Mouse (Mus musculus) right cerebral cortex, adult 18-20 months (tissue): ENCODE data around the gene Slfn9.
"Not testable (repeated sequence)": the region's sequence is repeated elsewhere in the genome, so short reads cannot be mapped to it uniquely, and the experiment has no call there.

Source experiments
- DNase-seq: peaks from one replicate; pipeline ENCODE4 v3.0.0; 2022; ENCODE audit warnings: mixed read lengths

The Slfn9 gene

GRCm38 (mm10) chr11:82991469-82992166 is at the start of gene Slfn9:
TSS of gene Slfn9 (minus strand) at chr11:82991830.
- DNase-seq, result peak; percentile 15

GRCm38 (mm10) chr11:83041000-83041399 is 49.4 kb upstream of the Slfn9 start:
- no peak for DNase-seq

GRCm38 (mm10) chr11:83040325-83040724 is 48.7 kb upstream of the Slfn9 start:
- DNase-seq, result no peak

GRCm38 (mm10) chr11:83039796-83040195 is 48.2 kb upstream of the Slfn9 start:
- no peak for DNase-seq

- DNase-seq, result no peak
Measured at GRCm38 (mm10) chr11:83039156-83039555, 47.5 kb upstream of the Slfn9 start.

GRCm38 (mm10) chr11:83038686-83039085 is 47.1 kb upstream of the Slfn9 start:
- not testable (repeated sequence) for DNase-seq

- DNase-seq, result no peak
Measured at GRCm38 (mm10) chr11:83020621-83021020, 29.0 kb upstream of the Slfn9 start, which contains the start of gene Slfn8. TSS of gene Slfn8 (minus strand) at chr11:83020810.

- DNase-seq, result not testable (repeated sequence)
Measured at GRCm38 (mm10) chr11:83019561-83020519, 28.2 kb upstream of the Slfn9 start.

GRCm38 (mm10) chr11:83016093-83016492 is 24.5 kb upstream of the Slfn9 start:
- no peak for DNase-seq

GRCm38 (mm10) chr11:83013356-83013755 is 21.7 kb upstream of the Slfn9 start:
- no peak for DNase-seq

GRCm38 (mm10) chr11:82990612-82991385 is 831 bp downstream of the Slfn9 start:
- DNase-seq, result not testable (repeated sequence)

- no peak for DNase-seq
Measured at GRCm38 (mm10) chr11:82989357-82989756, 2.3 kb downstream of the Slfn9 start.

GRCm38 (mm10) chr11:82987621-82988020 is 4.0 kb downstream of the Slfn9 start:
- no peak for DNase-seq

- no peak for DNase-seq
Measured at GRCm38 (mm10) chr11:82983193-82983592, 8.4 kb downstream of the Slfn9 start.

GRCm38 (mm10) chr11:82982409-82982808 is 9.2 kb downstream of the Slfn9 start:
- not testable (repeated sequence) for DNase-seq

GRCm38 (mm10) chr11:82973916-82974315 is 17.7 kb downstream of the Slfn9 start:
- no peak for DNase-seq

GRCm38 (mm10) chr11:82971590-82971974 is 20.0 kb downstream of the Slfn9 start:
- no peak for DNase-seq

- peak; percentile 10 for DNase-seq
Measured at GRCm38 (mm10) chr11:82970712-82971589, 20.7 kb downstream of the Slfn9 start.

GRCm38 (mm10) chr11:82962215-82962614 is 29.4 kb downstream of the Slfn9 start:
- no peak for DNase-seq

- DNase-seq, result no peak
Measured at GRCm38 (mm10) chr11:82961743-82962142, 29.9 kb downstream of the Slfn9 start.

- peak; percentile 14 for DNase-seq
Measured at GRCm38 (mm10) chr11:82959613-82960012, 32.0 kb downstream of the Slfn9 start.

GRCm38 (mm10) chr11:82956925-82957324 is 34.7 kb downstream of the Slfn9 start:
- no peak for DNase-seq
